Comparison of ENCODE assay signal across 13 mouse cellular contexts in genomic region chr2:120652256-120652924, GRCm38 (mm10). TPM values are rescaled to one million over a fixed set of nuclear protein-coding genes. Genes with fewer than 3 reads are reported as not detected.
DNase-seq lines count a peak whose midpoint lies in the region; ATAC-seq and TF ChIP-seq lines count a peak whose summit lies in the region.
"Had no signal": no experiment of that assay in that cellular context is flagged by ENCODE, and none has a peak within 500 bp of the region (broad histone marks: within the 10 kb centered on the region; RNA-seq: fewer than 3 reads in every experiment).

No protein-coding gene starts in this region.

- ATAC-seq in frontal cortex, adult (ENCODE audit: low TSS enrichment): peak; percentile 89
- ATAC-seq in kidney, embryonic 16.5 days (ENCODE audit: low FRiP score, low TSS enrichment): no peak

- no peaks in the 10 kb centered on the region for H3K36me3 ChIP-seq in kidney, embryonic 16.5 days (ENCODE audit: insufficient read depth, low read length)
- no peaks in the 10 kb centered on the region for H3K36me3 ChIP-seq in spleen, adult 2 months (ENCODE audit: control insufficient read depth, insufficient read depth, low read length)
- H3K36me3 ChIP-seq: embryonic facial prominence, embryonic 13.5 days; hindbrain, embryonic 12.5 days had no signal

- peak overlapping the region; percentile 60; the same call in 1 of the 2 replicates for H3K27ac ChIP-seq in kidney, embryonic 16.5 days (ENCODE audit: low read length)
- H3K27ac ChIP-seq in spleen, adult 2 months (ENCODE audit: insufficient read depth, low read length): 0 out of 2 replicates have a peak overlapping the region, but pooled peaks have one; percentile 2
- no peak overlapping the region for H3K27ac ChIP-seq in left cerebral cortex, adult 2 months
- H3K27ac ChIP-seq: embryonic facial prominence, embryonic 13.5 days; hindbrain, embryonic 12.5 days; liver, embryonic 14.5 days had no signal

- H3K4me3 ChIP-seq in kidney, embryonic 16.5 days (ENCODE audit: low read length): no peak overlapping the region
- H3K4me3 ChIP-seq in spleen, adult 2 months (ENCODE audit: extremely low read depth, insufficient read depth, insufficient read length): no peak overlapping the region
- H3K4me3 ChIP-seq in left cerebral cortex, adult 2 months: no peak overlapping the region
- H3K4me3 ChIP-seq: embryonic facial prominence, embryonic 13.5 days; hindbrain, embryonic 12.5 days had no signal

- H3K4me1 ChIP-seq in kidney, embryonic 16.5 days (ENCODE audit: insufficient read depth, low read length): no peaks in the 10 kb centered on the region
- H3K4me1 ChIP-seq in spleen, adult 2 months (ENCODE audit: control insufficient read depth, insufficient read depth, insufficient read length): no peaks in the 10 kb centered on the region; the same call in 1 of the 2 replicates
- H3K4me1 ChIP-seq: embryonic facial prominence, embryonic 13.5 days; hindbrain, embryonic 12.5 days had no signal

- intact Hi-C loops in left cerebral cortex, adult 2 months (cut with DNase I): no loop called here

- no peak overlapping the region for H3K9ac ChIP-seq in kidney, embryonic 16.5 days (replicated peaks; ENCODE audit: low read length)
- H3K9ac ChIP-seq: embryonic facial prominence, embryonic 13.5 days; hindbrain, embryonic 12.5 days; liver, embryonic 14.5 days had no signal

- H3K4me2 ChIP-seq in kidney, embryonic 16.5 days (replicated peaks; ENCODE audit: low read depth, low read length): no peak overlapping the region
- H3K4me2 ChIP-seq: embryonic facial prominence, embryonic 13.5 days; hindbrain, embryonic 12.5 days had no signal

- 77% methylated on average over 7 of the region's 7 CpGs for WGBS in kidney, embryonic 16.5 days
- WGBS in spleen, adult 2 months: 82% methylated on average over 7 of the region's 7 CpGs

- DNase-seq in frontal cortex, postnatal 25 days (ENCODE audit: low spot score in 2 of 2): no peak
- no peak for DNase-seq in kidney, adult 18-20 months
- DNase-seq in spleen, adult 2 months (ENCODE audit: low read depth in 1 of 2, low spot score in 2 of 2): no peak
- no peak for DNase-seq in spleen, postnatal 4 days (ENCODE audit: low spot score in 2 of 2)
- DNase-seq in telencephalon, adult 2 months (ENCODE audit: low read depth, low spot score): peak; percentile 23
- DNase-seq in left cerebral cortex, adult 2 months (ENCODE audit: extremely low spot score in 1 of 2, low spot score in 2 of 2): no peak
- DNase-seq: adrenal gland, postnatal 25 days; cerebellum, postnatal 10 days had no signal

- TF ChIP-seq CTCF in spleen, adult 2 months (IDR thresholded peaks at IDR 0.05; ENCODE audit: extremely low read depth, insufficient read depth, insufficient read length, insufficient replicate concordance): no peak
- no peak for TF ChIP-seq CTCF in left cerebral cortex, adult 2 months (IDR thresholded peaks at IDR 0.05)

- no peaks in the 10 kb centered on the region for H3K9me3 ChIP-seq in kidney, embryonic 16.5 days (ENCODE audit: low read length)
- H3K9me3 ChIP-seq: embryonic facial prominence, embryonic 13.5 days; hindbrain, embryonic 12.5 days had no signal

- no peak for TF ChIP-seq POLR2A in spleen, adult 2 months (IDR thresholded peaks at IDR 0.05; ENCODE audit: low read depth, low read length)

- no peaks in the 10 kb centered on the region for H3K27me3 ChIP-seq in kidney, embryonic 16.5 days (ENCODE audit: insufficient read depth, low read length)
- no peaks in the 10 kb centered on the region for H3K27me3 ChIP-seq in spleen, adult 2 months (ENCODE audit: control insufficient read depth, insufficient read depth, low read length)
- H3K27me3 ChIP-seq: embryonic facial prominence, embryonic 13.5 days; hindbrain, embryonic 12.5 days had no signal

RNA-seq across cellular contexts. Expression of gene Stard9, which starts 23.5 kb away (rescaled TPM):
- polyA plus RNA-seq in kidney, embryonic 16.5 days (2015; fragmentation: Nextera tagmentation; extraction: Ambion mirVana): 4.5 and 5.0 TPM in 2 replicates
- 3.7 and 4.4 TPM in 2 replicates for polyA plus RNA-seq in spleen, adult 2 months (2012; rRNA removed)
- total RNA-seq in left cerebral cortex, adult 2 months (2021): 10 to 100 TPM; 10.1 to 10.8 TPM

RNA-seq across cellular contexts. Expression of gene Lrrc57, which starts 43.1 kb away (rescaled TPM):
- 23.1 and 24.8 TPM in 2 replicates for polyA plus RNA-seq in kidney, embryonic 16.5 days (2015; fragmentation: Nextera tagmentation; extraction: Ambion mirVana)
- 3.5 and 4.6 TPM in 2 replicates for polyA plus RNA-seq in spleen, adult 2 months (2012; rRNA removed)
- 10 to 100 TPM; 41.6 to 42.5 TPM for total RNA-seq in left cerebral cortex, adult 2 months (2021)

RNA-seq across cellular contexts. Expression of gene Haus2, which starts 43.2 kb away (rescaled TPM):
- polyA plus RNA-seq in kidney, embryonic 16.5 days (2015; fragmentation: Nextera tagmentation; extraction: Ambion mirVana): 21.1 and 25.1 TPM in 2 replicates
- 0.99 and 1.1 TPM in 2 replicates for polyA plus RNA-seq in spleen, adult 2 months (2012; rRNA removed)
- 10 to 100 TPM; 11.7 to 14.4 TPM for total RNA-seq in left cerebral cortex, adult 2 months (2021)

Comparison
In these comparisons a context has a peak if more than half of its experiments do, and no peak if none do; other contexts are left out.
1. RNA of gene Haus2, which starts 43.2 kb away (polyA plus RNA-seq): 21.1 to 25.1 TPM in kidney, embryonic 16.5 days; 0.99 to 1.1 TPM in spleen, adult 2 months; every median in the first group is over 10 times any median in the second.